Mouse (Mus musculus) spleen, embryonic (tissue): ENCODE data around the gene Tmem62.
"Not testable (repeated sequence)": the region's sequence is repeated elsewhere in the genome, so short reads cannot be mapped to it uniquely, and the experiment has no call there.

Experiments used
- CTCF ChIA-PET: fragments of 350-600 bp; sonication (Branson Sonifier 250); formaldehyde crosslinking; loops from one replicate; lab custom pipeline; 2022; lab: Charles Lee

The Tmem62 gene

GRCm38 (mm10) chr2:120991196-120991595 lies 14.4 kb downstream of the Tmem62 start:
- CTCF ChIA-PET = no interaction called here

DNA sequence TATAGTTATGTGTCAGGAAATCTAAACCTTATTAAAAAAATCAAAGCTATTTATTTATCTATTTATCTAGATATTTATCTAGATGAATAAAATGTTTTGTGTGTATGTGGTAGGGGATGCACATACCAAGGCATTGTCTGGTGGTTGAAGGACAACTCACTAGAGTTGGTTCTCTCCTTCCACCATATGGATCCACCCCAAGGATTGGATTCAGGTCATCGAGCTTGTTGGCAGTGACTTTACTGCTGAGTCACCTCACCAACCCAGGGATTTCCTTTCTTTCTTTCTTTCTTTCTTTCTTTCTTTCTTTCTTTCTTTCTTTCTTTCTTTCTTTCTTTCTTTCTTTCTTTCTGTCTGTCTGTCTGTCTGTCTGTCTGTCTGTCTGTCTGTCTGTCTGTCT lies 19.8 kb downstream of the Tmem62 start:
- CTCF ChIA-PET = not testable (repeated sequence)

DNA sequence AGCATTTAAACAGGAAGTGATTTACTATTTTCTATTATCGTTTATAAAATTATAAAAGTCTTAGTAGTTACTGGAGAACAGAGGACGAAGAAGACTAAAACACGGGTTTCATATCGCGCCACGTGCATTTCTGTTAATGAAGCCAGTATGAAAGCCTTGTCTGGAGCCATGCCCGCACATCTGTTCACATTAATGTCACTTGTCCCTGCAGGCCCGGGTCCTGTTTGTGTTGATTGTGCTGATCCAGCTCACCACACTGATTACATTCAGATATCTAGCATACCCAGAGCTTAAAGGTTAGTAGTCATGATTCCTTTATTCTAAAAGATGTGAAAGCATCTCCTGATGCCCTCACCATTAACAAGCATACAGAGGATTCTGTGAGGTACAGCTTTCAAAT lies 22.0 kb downstream of the Tmem62 start:
- CTCF ChIA-PET = no interaction called here

DNA sequence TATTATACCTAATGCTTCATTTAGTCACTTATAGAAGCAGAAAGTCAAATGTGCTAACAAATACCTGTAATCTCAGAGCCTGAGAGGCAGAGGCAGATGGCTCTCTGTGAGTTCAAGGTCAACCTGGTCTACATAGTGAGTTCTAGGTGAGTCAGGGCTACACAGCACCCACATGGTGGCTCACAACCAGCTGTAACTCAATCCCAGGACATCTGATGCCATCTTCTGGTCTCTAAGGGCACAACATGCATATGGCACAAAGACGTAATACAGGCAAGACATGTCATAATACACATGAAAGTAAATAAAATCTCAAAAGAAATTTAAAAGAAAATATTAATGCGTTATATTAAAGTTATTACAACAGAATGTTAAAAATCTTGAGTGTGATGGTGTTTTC lies 26.8 kb downstream of the Tmem62 start:
- CTCF ChIA-PET = no interaction called here

DNA sequence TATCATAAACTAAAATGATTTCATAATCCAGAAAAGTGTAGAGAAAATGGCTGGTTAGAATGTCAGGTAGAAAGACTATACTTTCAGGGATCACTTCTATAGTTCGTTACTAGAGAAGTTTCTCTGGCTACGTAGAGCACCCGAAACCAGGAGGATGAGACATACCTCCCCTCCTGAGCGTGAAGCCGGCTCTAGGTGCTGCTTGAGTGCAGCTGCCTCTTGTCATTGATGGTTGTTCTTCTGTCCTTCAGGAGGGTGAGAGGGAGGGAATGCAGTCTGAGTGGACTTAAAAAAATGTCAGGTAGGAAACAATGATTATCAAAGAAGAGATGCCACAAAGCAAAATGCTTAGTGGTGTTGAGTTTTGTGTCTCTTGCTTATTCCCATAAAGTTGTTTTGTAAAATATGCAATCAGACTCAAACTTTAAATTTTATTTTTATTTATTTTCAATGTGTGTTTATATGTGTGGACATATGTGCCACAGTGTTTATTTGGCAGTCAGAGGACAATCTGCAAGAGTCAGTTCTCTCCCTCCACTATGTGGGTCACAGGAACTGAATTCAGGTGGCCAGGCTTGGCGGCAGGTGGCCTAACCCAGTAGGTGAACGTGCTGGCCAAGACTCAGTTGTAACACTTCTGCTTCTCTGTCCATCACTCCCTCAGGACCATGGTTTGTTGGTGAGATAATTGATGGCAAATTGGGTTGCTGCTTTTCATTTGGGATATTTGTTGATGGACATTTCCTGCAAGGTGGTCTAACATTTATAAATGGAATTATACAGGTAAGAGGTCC lies 27.4 kb downstream of the Tmem62 start:
- CTCF ChIA-PET = no interaction called here

- CTCF ChIA-PET = no interaction called here
Observed at GRCm38 (mm10) chr2:121006986-121007385, 30.2 kb downstream of the Tmem62 start.

GRCm38 (mm10) chr2:121007925-121008663 lies 31.3 kb downstream of the Tmem62 start, which contains the start of gene Ccndbp1:
Gene Ccndbp1 (plus strand): TSS chr2:121008403.
- CTCF ChIA-PET = interaction anchor here (0.5 kb wide), 1 partner anchor 1374 kb away, joined by 4 read pairs; no protein-coding TSS in a partner anchor

DNA sequence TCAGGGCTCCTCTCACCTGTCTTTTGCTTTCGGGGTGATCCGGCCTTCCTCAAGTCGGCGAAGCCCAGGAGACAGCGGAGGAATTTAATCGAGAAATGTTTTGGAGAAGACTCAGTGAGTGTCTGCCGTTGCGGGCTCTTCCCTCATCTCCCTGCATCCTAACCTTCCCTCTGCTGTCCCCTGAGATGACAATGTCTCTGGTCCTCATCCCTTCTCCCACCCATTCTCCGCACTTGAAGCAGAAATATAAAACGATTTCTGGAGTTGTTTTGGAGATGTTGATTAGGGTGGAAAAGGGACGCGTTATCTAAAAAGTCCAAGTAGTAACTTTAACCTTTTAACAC lies 31.8 kb downstream of the Tmem62 start:
- CTCF ChIA-PET = no interaction called here

DNA sequence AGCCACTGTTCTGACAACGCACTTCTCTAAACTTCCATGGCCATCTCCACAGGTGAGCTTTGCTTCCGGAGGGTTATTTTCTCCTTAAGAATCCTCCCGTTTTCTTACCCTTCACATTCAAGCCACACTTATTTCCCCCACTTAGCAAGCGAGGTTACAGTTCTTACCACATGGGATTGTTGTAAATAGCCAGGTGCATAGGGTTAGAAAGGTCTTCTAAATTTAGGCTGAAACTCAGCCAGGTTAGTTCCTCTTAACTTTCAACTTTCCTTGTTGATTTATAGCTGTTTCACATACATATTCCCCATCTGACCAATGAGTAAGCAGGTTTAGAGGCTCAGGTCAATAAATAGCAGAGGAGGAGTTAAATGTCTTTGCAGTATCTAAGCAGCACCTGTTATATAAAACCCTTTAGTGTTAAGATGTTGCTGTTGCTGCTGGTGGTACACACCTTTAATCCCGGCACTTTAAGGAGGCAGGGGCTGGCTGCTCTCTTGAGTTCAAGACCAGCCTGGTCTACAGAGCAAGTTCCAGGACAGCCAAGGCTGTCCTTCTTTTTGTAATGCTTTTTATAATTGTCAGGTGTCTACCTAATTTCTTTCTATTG lies 32.4 kb downstream of the Tmem62 start:
- CTCF ChIA-PET = no interaction called here

- CTCF ChIA-PET = no interaction called here
Observed at GRCm38 (mm10) chr2:121012676-121013075, 35.9 kb downstream of the Tmem62 start.

DNA sequence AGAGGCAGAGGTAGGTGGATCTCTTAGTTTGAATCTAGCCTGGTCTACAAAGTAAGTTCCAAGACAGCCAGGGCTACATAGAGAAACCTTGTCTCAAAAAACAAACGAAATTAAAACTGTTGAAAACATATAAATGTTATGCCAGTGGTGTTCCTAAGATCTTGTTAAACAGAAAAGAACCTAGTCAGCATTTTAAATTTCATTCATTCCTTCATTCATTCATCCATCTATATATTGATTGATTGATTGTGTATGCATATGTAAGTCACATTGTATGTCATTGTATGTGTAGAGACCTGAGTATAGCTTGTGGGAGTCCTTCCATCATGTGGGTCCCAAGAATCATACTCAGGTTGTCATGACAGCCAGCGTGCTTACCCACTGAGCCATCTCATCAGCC lies 38.7 kb downstream of the Tmem62 start:
- CTCF ChIA-PET = no interaction called here

DNA sequence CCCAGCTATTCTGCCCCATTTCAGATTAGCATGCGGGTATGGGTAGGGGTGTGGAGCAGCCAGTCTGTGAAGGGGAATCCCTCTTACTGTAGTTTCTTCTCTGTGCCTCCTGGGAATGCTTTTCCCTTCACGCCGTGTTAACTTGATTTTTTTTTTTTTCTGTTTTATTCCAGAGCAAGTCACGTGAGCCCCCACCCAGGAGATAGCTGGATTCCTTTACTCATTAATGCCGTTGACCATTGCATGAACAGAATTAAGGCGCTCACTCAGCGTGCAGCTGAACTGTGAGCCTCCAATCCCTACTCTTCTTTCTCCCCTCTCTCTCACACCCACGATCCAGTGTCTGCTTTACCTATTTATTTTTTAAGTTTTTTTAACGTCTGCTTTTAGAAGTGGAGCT lies 39.4 kb downstream of the Tmem62 start:
- CTCF ChIA-PET = no interaction called here

DNA sequence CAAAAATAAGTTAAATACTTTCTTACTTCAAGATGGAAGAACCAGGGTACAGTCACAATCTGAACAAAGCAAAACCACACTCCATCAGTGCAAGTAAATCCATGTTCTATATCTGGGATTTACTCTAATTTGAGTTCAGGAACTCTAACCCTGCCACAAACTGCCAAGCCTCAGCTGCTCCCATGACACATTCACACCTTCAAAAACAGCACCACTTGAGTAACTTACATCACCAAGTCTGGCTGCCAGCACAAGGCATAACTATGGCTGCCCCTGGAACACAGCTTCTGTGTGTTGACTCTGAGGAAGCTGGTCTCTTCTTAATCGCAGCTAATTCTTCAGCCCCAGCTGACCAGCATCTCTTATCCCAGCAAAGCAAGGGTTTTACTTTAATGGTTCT lies 40.3 kb downstream of the Tmem62 start:
- CTCF ChIA-PET = no interaction called here

DNA sequence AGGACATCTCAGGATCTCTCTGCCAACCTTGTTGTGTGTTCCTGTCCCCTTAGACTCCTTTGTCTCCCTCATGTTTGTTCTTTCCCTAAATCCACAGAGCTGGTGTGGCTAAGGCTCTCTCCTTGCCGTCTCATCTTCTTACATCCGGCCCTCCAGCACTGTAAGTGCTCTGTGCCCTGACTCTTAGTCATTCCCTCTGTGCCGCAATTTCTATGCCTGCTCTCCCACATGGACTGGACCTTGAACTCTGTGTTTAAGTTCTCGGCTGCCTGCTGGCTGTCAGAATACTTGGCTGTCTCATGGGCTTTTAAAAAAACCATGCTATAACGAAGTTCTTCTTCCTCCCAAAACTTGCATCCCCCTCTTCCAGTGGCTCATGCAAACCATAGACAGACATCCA lies 46.1 kb downstream of the Tmem62 start:
- CTCF ChIA-PET = no interaction called here

GRCm38 (mm10) chr2:121036733-121037341 lies 60.0 kb downstream of the Tmem62 start, which contains the start of gene Epb42:
Gene Epb42 (minus strand): TSS chr2:121037072.
- CTCF ChIA-PET = no interaction called here

GRCm38 (mm10) chr2:121038851-121039250 lies 62.0 kb downstream of the Tmem62 start:
- CTCF ChIA-PET = not testable (repeated sequence)

DNA sequence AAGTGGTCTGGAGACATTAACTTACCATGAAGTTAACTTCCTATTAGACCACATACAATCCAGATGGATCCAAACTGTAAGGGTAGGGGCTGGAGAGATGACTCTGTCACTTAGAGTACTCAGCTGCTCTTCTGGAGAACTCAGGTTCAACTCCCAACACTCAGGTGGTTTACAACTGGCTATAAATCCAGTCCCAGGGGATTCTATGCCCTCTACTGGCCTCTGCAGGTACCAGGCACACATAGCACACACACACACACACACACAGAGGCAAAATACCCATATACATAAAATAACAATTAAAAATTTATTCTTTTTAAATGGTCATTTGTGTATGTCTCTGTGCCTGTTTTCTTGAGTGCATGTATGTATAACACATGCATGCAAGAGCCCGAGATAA lies 62.6 kb downstream of the Tmem62 start:
- CTCF ChIA-PET = no interaction called here

DNA sequence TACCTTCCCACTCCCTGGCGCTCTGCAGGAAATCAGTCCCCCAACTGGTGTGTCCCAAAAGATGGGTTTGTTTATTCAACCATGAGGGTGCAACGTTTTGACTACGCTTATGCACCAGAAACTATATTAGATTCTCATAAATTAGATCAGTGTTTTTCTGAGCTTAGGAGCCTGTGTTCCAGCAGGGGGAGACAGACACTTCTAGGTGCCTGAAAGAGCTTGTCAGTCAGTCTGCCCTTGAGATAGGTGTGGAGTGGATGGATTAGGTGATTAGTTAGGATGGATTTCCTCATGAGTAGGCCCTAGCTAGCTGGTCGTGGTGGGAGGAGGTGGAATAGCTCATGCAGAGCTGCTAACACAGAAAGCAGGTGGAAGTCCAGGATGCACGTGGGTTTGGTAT lies 64.3 kb downstream of the Tmem62 start:
- CTCF ChIA-PET = no interaction called here

DNA sequence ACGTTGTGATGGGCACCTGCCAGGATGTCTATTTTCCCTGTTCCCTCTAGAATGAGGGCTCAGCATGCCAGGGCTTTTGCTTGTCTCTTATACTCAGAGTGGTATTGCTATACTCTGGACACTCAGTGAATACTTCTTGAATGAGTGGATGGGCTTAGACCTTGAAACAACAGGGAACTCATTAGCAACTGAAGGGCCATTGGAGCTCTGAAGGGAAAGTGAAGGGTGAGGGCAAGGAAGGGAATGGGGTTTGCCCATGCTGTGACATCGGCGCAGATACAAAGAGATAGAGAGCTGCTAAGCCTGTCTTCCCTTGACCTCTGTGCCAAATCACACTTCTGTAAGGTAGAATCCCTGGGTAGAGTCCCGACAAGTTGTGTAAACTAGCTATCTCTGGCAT lies 68.8 kb downstream of the Tmem62 start:
- CTCF ChIA-PET = no interaction called here

DNA sequence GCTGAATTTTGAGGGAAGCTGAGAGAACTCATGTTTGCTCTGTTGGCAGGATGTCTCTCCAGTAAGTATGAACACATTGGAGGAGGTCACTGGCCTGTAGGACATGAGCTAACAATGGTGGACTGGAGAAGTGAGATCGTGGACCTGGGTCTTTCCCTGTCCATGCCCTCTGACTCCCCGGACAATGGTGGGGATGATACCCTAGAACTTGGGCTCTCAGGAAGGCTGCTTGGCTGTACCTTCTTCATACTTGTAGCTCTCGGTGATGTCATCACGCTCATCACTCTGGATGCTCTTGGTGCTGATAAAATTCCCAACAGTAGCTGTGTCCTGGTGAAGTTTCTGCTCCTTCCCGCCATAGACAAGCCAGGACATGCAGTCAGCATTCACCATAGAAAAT lies 75.4 kb downstream of the Tmem62 start:
- CTCF ChIA-PET = no interaction called here

GRCm38 (mm10) chr2:121054060-121054459 lies 77.2 kb downstream of the Tmem62 start:
- CTCF ChIA-PET = interaction anchor here (0.7 kb wide), 1 partner anchor 71 kb away, joined by 4 read pairs; no protein-coding TSS in a partner anchor

DNA sequence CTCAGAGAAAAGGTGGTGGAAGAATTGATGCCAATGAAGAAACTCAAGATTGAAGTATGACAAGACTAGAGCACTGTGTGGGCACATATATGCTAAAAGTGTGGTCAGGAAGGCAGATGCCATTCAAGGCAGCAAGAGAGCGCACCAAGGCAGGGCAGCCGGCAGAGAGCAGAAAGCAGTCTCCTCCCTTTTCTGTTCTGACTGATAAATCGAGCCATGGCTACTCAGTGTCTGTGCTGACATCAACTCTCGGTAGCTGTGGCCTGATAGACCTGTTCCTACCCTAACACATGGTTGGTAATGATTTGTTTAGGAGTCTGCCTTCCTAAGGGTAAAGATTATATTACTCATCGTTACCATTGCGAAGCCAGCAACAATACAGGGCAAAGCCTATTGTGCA lies 79.1 kb downstream of the Tmem62 start:
- CTCF ChIA-PET = no interaction called here
